Mouse (Mus musculus) liver, adult 2 months (tissue): ENCODE measurements around the gene Nr5a1. TPM values are rescaled to one million over a fixed set of nuclear protein-coding genes. Genes with fewer than 3 reads are reported as not detected.

Experiments
- DNase-seq: peaks from one replicate; pipeline ENCODE4 v3.0.0-alpha.2; 2011; ENCODE audit warnings: low read depth, low spot score; ENCODE audit errors: extremely low read depth
- H3K27ac ChIP-seq: fragments of 200-500 bp; replicated peaks from 2 replicates; pipeline ENCODE4 v1.5.1; 2012; ENCODE audit warnings: low read depth, mild to moderate bottlenecking, control low read depth, inconsistent platforms, low read length; ENCODE audit not compliant: insufficient read depth
- H3K27me3 ChIP-seq: fragments of 200-500 bp; 2 replicates; pipeline ENCODE4 v1.6.1; 2012; ENCODE audit warnings: mild to moderate bottlenecking, moderate library complexity, low read length, inconsistent platforms; ENCODE audit not compliant: control insufficient read depth, insufficient read depth
- H3K36me3 ChIP-seq: fragments of 200-500 bp; 2 replicates; pipeline ENCODE4 v1.6.1; 2012; ENCODE audit warnings: low read length, inconsistent platforms; ENCODE audit not compliant: control insufficient read depth, insufficient read depth
- H3K4me1 ChIP-seq: fragments of 200-500 bp; 2 replicates; pipeline ENCODE4 v1.6.1; 2011; ENCODE audit warnings: low read length; ENCODE audit not compliant: control insufficient read depth, insufficient read depth
- H3K4me3 ChIP-seq: fragments of 200-500 bp; 2 replicates; pipeline ENCODE4 v1.5.1; 2011; ENCODE audit warnings: low read depth, mild to moderate bottlenecking, control low read depth, low read length, moderate library complexity; ENCODE audit not compliant: insufficient read depth
- H3K79me2 ChIP-seq: fragments of 200-500 bp; 2 replicates; pipeline ENCODE4 v1.6.1; 2012; ENCODE audit warnings: inconsistent platforms, mild to moderate bottlenecking, low read length, moderate library complexity; ENCODE audit not compliant: control insufficient read depth, insufficient read depth
- H3K9ac ChIP-seq: fragments of 200-500 bp; 2 replicates; pipeline ENCODE4 v1.6.1; 2012; ENCODE audit warnings: low read depth, mild to moderate bottlenecking, control low read depth, inconsistent platforms, low read length
- CTCF ChIP-seq: fragments of 200-500 bp; IDR thresholded peaks from 2 replicates; pipeline ENCODE4 v1.5.1; 2011; ENCODE audit warnings: low read depth, low read length, control low read depth
- POLR2A ChIP-seq: fragments of 200-500 bp; IDR thresholded peaks from 2 replicates; pipeline ENCODE4 v1.6.1; 2011; ENCODE audit warnings: low read length, control low read depth; ENCODE audit not compliant: insufficient read depth; ENCODE audit errors: extremely low read depth
- WGBS: fragments of 180-500 bp; shearing (Covaris S2); methylation state at CpG from one replicate; pipeline ENCODE4 v1.1.7; 2018; 5-methylcytosine and 5-hydroxymethylcytosine counted together
- polyA plus RNA-seq: library from polyadenylated mRNA; depleted of rRNA; stranded (reverse); fragments of >200 nt; gene quantifications from 2 replicates; pipeline ENCODE4 v1.2.3, GENCODE M21; 2012
- total RNA-seq: library from RNA; depleted of rRNA; stranded (reverse); fragments of >200 nt; gene quantifications from 2 replicates; pipeline ENCODE4 v1.2.3, GENCODE M21; 2014

The Nr5a1 gene
- total and polyA plus RNA-seq, 2 experiments: not detected

DNA sequence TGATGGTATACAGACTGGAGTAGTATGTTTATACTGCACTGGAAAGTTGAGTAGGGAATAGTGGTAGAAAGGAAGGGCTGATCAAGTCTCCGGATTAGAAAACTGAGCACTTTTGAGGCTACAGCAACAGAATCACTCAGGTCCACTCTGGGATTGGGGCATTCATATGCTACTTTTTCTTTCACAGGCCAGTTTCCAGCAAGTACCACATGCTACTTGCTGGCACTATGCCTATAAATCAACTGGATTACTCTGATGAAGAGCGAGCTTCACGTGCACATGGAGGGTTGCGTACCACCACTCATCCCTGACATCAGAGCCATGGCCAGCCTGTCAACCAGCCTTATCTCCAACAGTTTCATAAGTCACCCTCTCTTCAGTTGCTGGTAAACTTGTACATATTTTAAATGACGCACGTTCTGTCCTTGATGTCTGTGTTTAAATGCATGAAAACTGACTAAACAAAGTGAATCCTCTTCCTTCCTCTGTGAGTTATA, 16.0 kb upstream of the Nr5a1 start:
- Histone ChIP-seq H3K4me3 (no peak overlapping the region), H3K27me3 (no peaks in the 10 kb centered on the region), H3K9ac (no peak overlapping the region), H3K36me3 (peaks cover 58% of the 10 kb centered on the region), H3K4me1 (no peaks in the 10 kb centered on the region), H3K79me2 (no peaks in the 10 kb centered on the region), H3K27ac (no peak overlapping the region)
- WGBS: 94% methylated on average over 6 of the region's 6 CpGs
- no peak for TF ChIP-seq POLR2A
- TF ChIP-seq CTCF: no peak
- no peak for DNase-seq

DNA sequence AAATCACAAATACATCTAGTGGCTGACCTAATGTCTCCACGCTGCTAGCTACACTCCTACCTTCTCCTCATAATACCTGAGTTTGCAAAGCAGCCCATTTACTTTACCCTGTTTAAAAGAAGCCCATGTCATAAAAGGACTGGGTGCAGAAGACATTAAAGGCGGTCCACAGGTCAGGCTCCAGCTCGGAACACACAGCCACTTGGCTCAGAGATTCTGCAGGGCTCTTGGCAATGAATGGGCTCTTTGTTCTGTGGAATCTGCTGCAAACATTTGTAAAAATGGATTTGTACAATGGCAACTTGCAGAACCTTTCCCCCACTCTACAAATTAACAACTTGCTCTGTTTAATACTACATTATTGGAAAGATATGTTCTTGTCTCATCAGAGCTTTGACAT, 11.1 kb upstream of the Nr5a1 start:
- no peaks in the 10 kb centered on the region for H3K27me3 ChIP-seq
- H3K36me3 ChIP-seq: peaks cover 50% of the 10 kb centered on the region
- no peak for TF ChIP-seq POLR2A
- no peak for TF ChIP-seq CTCF
- 90% methylated on average over 3 of the region's 3 CpGs for WGBS
- no peak overlapping the region for H3K9ac ChIP-seq
- H3K27ac ChIP-seq: no peak overlapping the region
- H3K4me1 ChIP-seq: no peaks in the 10 kb centered on the region
- no peak overlapping the region for H3K4me3 ChIP-seq
- no peaks in the 10 kb centered on the region for H3K79me2 ChIP-seq
- no peak for DNase-seq

DNA sequence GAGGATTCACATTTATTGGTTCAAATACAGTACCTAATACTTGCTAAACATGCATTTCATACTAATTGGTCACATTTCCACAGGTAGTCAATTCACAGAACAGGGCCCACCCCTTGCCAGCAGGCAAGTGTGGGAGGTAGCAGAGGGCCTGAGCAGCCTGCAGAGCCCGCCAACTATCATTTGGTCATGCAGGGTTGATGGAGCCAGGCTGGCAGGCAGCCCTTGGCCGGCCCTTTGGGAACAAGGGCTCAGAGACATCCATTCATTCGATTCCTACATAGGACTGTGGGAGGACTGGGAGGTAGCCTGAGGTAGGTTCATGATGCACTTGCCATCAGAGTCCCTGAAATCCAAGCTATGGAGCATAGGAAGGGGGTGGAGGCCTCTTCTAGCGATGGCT, 9.0 kb upstream of the Nr5a1 start:
- no peak overlapping the region for H3K9ac ChIP-seq
- no peaks in the 10 kb centered on the region for H3K27me3 ChIP-seq
- no peak overlapping the region for H3K27ac ChIP-seq
- 94% methylated on average over 4 of the region's 4 CpGs for WGBS
- DNase-seq: no peak
- H3K36me3 ChIP-seq: peaks cover 32% of the 10 kb centered on the region
- H3K4me1 ChIP-seq: no peaks in the 10 kb centered on the region
- H3K79me2 ChIP-seq: no peaks in the 10 kb centered on the region
- TF ChIP-seq POLR2A (no peak), CTCF (no peak)
- no peak overlapping the region for H3K4me3 ChIP-seq

DNA sequence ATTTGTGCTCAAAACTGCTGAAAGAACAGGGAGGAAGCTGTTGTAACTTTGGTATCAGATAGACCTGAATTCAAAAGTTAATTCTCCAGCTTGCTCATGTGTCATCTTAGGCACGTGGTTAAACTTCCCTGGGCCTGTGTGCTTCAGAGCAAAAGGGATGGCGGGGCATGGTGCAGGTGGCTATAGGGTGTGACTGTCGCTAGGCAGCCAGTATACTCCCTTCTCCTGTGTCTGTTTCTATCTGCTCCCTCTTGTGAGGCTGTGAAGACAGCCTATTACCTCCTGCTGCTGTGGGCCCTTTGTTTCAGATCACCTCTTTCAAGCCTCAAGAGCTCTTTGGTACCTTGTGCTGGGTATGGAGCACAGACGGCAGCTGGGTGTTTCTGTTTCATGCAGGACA, 7.7 kb upstream of the Nr5a1 start:
- no peak overlapping the region for H3K4me3 ChIP-seq
- H3K9ac ChIP-seq: no peak overlapping the region
- H3K36me3 ChIP-seq: peaks cover 25% of the 10 kb centered on the region
- H3K27ac ChIP-seq: no peak overlapping the region
- H3K27me3 ChIP-seq: no peaks in the 10 kb centered on the region
- 85% methylated on average over 4 of the region's 4 CpGs for WGBS
- TF ChIP-seq POLR2A: no peak
- no peak for TF ChIP-seq CTCF
- DNase-seq: no peak
- peaks cover 8% of the 10 kb centered on the region for H3K4me1 ChIP-seq
- no peaks in the 10 kb centered on the region for H3K79me2 ChIP-seq

DNA sequence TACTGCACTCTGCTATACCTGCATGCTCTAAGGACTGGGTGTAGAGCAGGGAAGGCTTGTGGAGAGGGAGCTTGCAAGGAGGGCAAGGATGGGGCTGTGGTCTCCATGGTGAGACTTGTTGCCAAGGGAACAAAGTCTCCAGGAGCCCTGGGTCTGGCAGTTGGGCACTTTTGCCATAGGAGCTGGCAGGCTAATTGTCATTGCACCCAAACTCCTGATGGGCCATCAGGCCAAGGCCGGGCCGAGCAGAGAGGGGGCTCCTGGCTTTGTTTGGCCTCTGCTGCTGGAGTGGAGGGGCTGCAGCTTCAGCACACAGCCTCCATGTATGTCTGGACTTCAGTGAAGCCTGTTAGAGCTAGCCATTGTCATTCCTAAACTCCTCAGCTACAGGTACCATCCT, 6.3 kb upstream of the Nr5a1 start:
- Histone ChIP-seq H3K27ac (no peak overlapping the region), H3K27me3 (no peaks in the 10 kb centered on the region), H3K36me3 (peaks cover 12% of the 10 kb centered on the region), H3K4me1 (peaks cover 8% of the 10 kb centered on the region), H3K79me2 (no peaks in the 10 kb centered on the region), H3K4me3 (no peak overlapping the region), H3K9ac (no peak overlapping the region)
- DNase-seq: no peak
- TF ChIP-seq POLR2A (no peak), CTCF (no peak)
- WGBS: 89% methylated on average over 2 of the region's 2 CpGs

DNA sequence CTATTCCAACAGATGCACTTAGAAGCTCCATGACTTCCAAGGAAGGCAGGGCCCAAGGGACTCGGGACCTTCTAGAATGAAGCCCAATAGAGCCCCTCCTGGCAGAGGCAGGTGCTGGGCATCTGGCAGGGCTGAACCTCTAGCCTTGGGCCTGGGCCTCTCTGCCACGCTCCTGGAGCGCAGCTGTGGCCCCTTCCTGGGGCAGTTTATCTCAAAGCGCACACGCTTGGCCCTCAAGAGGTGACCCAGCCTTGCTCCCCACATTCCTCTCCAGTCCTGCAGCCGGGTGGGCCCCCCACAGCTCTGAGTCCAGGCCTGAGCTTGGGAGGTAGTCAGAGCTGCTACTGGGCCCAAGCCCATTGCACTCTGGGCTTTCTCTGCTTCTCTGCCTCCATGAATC, 5.0 kb upstream of the Nr5a1 start:
- WGBS: 92% methylated on average over 6 of the region's 6 CpGs
- no peak overlapping the region for H3K4me3 ChIP-seq
- no peak overlapping the region for H3K27ac ChIP-seq
- no peak overlapping the region for H3K9ac ChIP-seq
- H3K27me3 ChIP-seq: no peaks in the 10 kb centered on the region
- TF ChIP-seq POLR2A (no peak), CTCF (no peak)
- peaks cover 2% of the 10 kb centered on the region; the same call in 1 of the 2 replicates for H3K36me3 ChIP-seq
- DNase-seq: no peak
- H3K4me1 ChIP-seq: peaks cover 8% of the 10 kb centered on the region
- no peaks in the 10 kb centered on the region for H3K79me2 ChIP-seq
